Mouse (Mus musculus): ENCODE results near the gene Slc1a4.

The Slc1a4 gene

DNA sequence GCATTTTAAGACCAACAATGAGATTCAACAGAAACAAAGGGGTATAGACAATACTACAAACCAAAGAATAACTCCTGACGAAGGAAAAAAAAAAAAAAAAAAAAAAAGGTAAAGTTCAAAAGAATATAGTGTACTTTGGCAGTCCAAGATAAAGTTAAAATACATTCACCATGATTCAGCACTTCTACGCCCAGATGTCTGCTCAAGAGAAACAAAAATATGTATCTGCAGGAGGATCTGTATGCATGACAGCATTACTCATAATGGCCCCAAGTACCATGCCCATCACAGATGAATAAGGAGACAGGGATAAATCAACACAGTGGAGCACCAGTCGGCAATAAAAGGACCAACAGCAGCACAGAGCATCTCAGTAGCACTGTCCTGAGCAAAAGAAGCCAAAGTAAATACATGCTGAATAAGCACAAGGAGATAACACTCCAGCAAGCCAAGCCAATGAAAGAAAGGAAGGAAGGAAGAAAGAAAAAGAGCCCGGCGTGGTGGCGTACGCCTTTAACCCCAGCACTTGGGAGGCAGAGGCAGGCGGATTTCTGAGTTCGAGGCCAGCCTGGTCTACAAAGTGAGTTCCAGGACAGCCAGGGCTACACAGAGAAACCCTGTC, 7.3 kb downstream of the Slc1a4 start:
- in situ Hi-C loops (cut with MseI, MboI) = no loop called here

DNA sequence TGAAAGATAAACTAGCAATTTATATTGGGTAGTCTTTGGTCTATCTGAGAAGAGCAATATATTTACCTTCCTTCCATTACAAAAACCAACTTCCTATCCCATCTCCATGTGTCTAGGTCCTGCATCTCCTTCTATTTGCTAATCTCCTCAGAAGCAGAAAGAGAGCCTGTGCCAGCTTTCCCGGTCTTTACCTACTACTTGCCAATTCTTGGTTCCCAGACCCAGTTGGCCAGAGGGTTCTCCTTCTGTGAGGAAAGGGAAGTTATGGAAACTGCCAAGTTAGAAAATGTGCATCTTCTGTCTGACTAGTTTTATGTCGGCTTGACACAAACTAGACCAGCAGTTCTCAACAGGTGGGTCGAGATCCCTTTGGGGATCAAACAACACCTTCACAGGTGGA, 8.5 kb downstream of the Slc1a4 start:
- in situ Hi-C loops (cut with MseI, MboI) = no loop called here

DNA sequence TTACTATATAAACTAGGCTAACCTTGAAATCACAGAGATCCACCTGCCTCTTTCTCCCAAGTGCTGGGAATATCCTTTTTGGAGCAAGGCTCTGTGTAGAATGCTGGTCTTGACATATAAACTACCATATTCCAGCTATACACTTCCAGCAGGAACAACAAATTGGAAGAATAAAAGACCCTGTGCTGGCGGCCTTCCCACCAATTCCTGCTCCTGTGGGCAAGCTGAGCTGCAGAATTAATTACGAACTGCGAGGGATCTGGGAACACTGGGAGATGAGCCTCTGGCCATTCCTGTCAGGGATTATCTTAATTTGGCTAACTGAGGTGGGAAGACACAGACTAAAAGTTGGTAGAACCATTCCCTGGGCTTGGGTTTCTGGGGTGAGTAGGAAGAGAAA, 10.1 kb downstream of the Slc1a4 start:
- in situ Hi-C loops (cut with MseI, MboI) = no loop called here

GRCm38 (mm10) chr11:20320661-20321060, 11.9 kb downstream of the Slc1a4 start:
- in situ Hi-C loops (cut with MseI, MboI) = no loop called here

GRCm38 (mm10) chr11:20318659-20319454, 13.7 kb downstream of the Slc1a4 start:
- in situ Hi-C loops (cut with MseI, MboI) = no loop called here

GRCm38 (mm10) chr11:20313576-20313975, 18.9 kb downstream of the Slc1a4 start:
- in situ Hi-C loops (cut with MseI, MboI) = no loop called here

DNA sequence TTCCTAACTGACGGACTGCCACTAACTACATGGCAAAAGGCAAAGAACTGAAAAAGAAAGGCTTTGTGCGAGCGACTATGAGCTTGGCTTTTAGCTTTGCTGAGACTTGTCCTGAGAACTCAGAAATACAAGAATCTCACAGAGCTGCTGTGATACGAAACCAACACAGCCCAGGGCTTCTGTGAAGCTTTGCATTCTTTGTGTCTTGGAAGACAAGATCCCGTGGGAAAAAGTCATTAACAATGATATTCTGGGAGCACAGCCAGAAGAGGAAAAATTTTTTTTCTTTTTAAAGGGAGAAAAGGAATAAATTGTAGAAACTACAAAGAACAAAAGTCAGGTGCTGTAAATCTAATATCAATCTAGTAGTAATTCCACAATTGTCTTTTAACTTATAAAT, 23.5 kb downstream of the Slc1a4 start:
- in situ Hi-C loops (cut with MseI, MboI) = no loop called here

- in situ Hi-C loops (cut with MseI, MboI) = no loop called here
Measured at GRCm38 (mm10) chr11:20307409-20307808, 25.1 kb downstream of the Slc1a4 start.

DNA sequence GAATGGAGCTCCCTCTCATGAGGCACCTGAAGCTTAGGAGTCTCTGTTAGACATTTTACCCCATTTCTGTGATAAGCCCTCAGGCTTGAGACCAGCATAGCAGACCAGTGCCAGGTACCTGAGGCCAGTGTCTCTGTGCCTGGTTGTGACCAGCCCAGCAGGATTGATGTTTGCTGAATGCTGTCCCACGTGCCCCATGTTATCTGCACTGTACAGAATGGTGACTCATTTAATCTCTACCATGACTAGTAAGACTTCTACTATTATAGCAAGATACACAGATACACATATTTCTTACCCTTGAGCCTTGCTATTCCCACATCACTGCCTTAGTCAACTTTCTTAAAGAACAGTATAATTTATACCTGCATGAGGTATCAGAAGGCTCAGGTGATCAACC, 26.9 kb downstream of the Slc1a4 start:
- in situ Hi-C loops (cut with MseI, MboI) = no loop called here

DNA sequence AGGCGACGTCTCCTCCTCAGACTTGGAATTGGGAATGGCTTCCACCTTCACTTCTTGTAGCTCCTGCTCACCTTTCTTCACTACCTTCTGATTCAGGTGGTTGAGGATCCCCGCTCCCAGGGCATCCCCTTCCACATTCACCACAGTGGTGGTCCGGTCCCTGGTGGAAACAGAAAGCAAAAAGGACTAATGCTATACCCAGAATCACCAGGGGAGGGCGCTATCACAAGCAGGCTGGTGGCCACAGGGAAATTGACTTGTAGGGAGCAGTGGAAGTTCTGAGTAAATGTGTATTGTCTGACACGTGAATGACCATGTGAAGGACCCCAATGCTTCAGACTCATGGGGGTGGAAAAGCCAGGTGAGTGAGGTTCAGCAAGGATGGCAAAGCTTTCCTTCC, 28.2 kb downstream of the Slc1a4 start:
- in situ Hi-C loops (cut with MseI, MboI) = no loop called here

- in situ Hi-C loops (cut with MseI, MboI) = no loop called here
Measured at GRCm38 (mm10) chr11:20301332-20301731, 31.2 kb downstream of the Slc1a4 start.

- in situ Hi-C loops (cut with MseI, MboI) = no loop called here
Measured at GRCm38 (mm10) chr11:20300850-20301249, 31.7 kb downstream of the Slc1a4 start.

DNA sequence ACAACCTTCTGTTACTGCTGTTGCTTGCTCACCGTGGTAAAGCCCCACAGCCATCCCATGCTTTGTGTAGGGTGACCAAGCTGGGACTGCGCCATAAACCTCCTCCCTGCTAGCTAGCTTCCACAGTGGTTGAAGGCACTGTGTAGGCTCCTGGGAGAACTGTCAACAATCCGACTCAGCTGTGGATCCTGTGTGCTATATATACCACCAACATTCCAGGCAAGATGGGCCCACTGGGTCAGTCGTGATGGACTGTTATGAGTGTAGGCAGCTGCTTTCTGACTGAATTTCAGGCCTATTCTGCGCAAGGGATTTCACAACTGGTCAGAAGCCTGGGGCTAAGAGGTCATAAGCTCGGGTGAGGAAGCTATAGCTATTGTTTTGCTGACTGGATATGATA, 32.6 kb downstream of the Slc1a4 start:
- in situ Hi-C loops (cut with MseI, MboI) = no loop called here

DNA sequence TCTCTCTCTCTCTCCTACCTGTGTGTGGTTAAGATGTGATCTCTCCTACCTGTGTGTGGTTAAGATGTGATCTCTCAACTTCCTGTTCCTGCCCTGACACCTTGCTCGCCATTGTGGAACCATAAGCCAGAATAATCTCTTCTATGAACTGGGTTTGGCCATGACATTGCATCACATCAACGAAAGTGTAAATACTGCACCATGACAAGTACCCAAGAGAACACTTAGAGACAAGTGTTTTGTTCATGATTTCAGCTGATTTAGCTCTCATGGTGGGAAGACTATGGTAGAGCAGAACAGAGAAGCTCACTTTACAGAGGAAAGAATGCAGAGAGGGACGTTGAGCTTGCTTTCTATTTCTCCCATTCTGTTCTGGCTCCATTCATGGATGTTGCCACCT, 48.0 kb downstream of the Slc1a4 start:
- in situ Hi-C loops (cut with MseI, MboI) = no loop called here

GRCm38 (mm10) chr11:20282601-20283219, 49.8 kb downstream of the Slc1a4 start:
- in situ Hi-C loops (cut with MseI, MboI) = no loop called here

- in situ Hi-C loops (cut with MseI, MboI) = no loop called here
Measured at GRCm38 (mm10) chr11:20280982-20281381, 51.5 kb downstream of the Slc1a4 start.

- in situ Hi-C loops (cut with MseI, MboI) = no loop called here
Measured at GRCm38 (mm10) chr11:20278702-20279101, 53.8 kb downstream of the Slc1a4 start.

DNA sequence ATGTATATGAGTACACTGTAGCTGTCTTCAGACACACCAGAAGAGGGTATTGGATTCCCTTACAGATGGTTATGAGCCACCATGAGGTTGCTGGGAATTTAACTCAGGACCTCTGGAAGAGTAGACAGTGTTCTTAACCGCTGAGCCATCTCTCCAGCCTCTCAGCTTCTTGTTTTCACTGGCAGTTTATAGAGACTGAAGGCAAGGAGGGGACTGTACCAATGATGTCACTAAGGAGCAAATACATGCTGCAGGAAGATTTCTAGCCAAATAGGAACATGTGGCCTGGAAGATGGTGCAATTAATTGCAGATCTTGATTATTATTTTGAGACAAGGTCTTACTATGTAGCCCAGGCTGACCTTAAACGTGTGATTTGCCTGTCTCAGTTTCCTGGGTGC, 55.4 kb downstream of the Slc1a4 start:
- in situ Hi-C loops (cut with MseI, MboI) = no loop called here

DNA sequence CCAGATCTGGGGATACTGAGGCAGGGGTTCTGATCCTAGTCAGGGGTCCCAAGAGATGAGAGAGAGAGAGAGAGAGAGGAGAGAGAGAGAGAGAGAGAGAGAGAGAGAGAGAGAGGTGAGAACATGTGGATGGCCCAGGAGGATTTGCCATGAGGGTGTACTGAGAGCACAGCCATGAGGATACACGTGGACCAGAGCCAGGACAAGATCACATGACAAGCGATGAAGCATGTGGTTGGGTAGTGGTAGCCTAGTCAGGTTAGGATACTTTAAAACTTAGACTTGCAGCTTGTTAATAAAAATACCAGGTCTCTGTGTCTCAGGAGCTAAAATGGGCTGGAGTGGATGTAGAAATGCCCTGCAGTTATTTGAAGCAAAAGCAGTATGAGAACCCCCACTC, 56.5 kb downstream of the Slc1a4 start:
- in situ Hi-C loops (cut with MseI, MboI) = no loop called here

GRCm38 (mm10) chr11:20269885-20270284, 62.6 kb downstream of the Slc1a4 start:
- in situ Hi-C loops (cut with MseI, MboI) = loop anchor here in 1 of 2 experiments (5.0 kb wide), 1 partner anchor 132 kb away; no protein-coding TSS in a partner anchor

DNA sequence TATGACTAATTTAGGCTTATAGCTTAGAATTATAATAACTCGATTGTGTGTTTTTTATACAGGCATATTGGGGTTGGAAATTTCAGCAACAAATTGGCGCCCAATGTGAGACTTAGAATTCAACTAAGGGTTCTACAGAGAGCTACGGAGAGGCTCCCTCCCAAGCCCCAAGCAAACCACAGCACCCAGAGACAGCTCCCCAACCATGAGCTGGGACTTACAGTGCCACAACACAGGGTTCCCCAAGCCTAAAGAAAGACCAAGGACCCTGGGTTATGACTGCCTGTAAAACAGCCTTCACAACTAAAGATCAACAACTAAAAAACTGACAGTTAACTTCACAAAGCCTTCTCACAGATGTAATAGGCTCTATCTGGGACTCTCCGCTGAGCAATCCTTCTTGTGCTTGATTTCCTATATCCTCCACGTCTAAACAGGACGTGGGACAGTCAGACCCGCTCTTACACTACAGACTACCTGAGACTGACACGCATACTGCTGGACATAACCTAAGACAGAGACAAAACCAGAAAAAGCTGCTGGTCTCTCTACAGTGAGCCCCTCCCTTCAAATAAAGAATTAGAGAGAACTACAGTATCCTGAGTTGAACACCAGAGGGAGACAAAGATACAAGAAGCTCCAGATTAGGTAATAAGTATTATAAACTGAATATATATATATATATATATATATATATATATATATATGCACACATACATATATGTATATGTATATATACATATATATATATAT, 69.7 kb downstream of the Slc1a4 start:
- in situ Hi-C loops (cut with MseI, MboI) = loop anchor here in 1 of 2 experiments (5.0 kb wide), 1 partner anchor 139 kb away; no protein-coding TSS in a partner anchor

GRCm38 (mm10) chr11:20254791-20255190, 77.7 kb downstream of the Slc1a4 start:
- in situ Hi-C loops (cut with MseI, MboI) = no loop called here

All from mouse trophoblast stem cell (cell line).